Mouse (Mus musculus) ES-E14 (cell line): Measurements from ENCODE around the gene Csrnp1. TPM values are rescaled to one million over a fixed set of nuclear protein-coding genes. Genes with fewer than 3 reads are reported as not detected.

Experiments
- DNase-seq: peaks from one replicate; pipeline ENCODE4 v3.0.0-alpha.2; 2013; ENCODE audit warnings: low read depth, low spot score
- H3K27ac ChIP-seq: 2 replicates; pipeline ENCODE4 v1.5.1; 2012; ENCODE audit warnings: low read depth, mild to moderate bottlenecking, low read length, moderate library complexity, mixed read lengths; ENCODE audit not compliant: poor library complexity, insufficient read depth, severe bottlenecking
- H3K36me3 ChIP-seq: 2 replicates; pipeline ENCODE4 v1.6.1; 2012; ENCODE audit warnings: mild to moderate bottlenecking, low read length, moderate library complexity, mixed read lengths; ENCODE audit not compliant: control insufficient read depth, poor library complexity, insufficient read depth, severe bottlenecking
- H3K4me1 ChIP-seq, 2 experiments: fragments of 150-350 bp in 1 of 2; sonication (generic) in 1 of 2; 2 replicates each; pipeline ENCODE4 v1.6.1; 2012; ENCODE audit warnings: low read length in 2 of 2, mild to moderate bottlenecking in 1 of 2, mixed read lengths in 1 of 2; ENCODE audit not compliant: control insufficient read depth in 2 of 2, insufficient read depth in 2 of 2, poor library complexity in 1 of 2
- H3K4me3 ChIP-seq, 2 experiments: fragments of 150-350 bp in 1 of 2; sonication (generic) in 1 of 2; 2 replicates each; pipeline ENCODE4 v1.5.1; 2012; ENCODE audit warnings: low read length in 2 of 2, low read depth in 1 of 2, mild to moderate bottlenecking in 1 of 2, mixed read lengths in 1 of 2; ENCODE audit not compliant: insufficient read depth in 1 of 2, poor library complexity in 1 of 2, severe bottlenecking in 1 of 2
- H3K9ac ChIP-seq: 2 replicates; pipeline ENCODE4 v1.6.1; 2012; ENCODE audit warnings: low read depth, mild to moderate bottlenecking, low read length, mixed read lengths; ENCODE audit not compliant: poor library complexity, insufficient read depth, severe bottlenecking
- H3K9me3 ChIP-seq: fragments of 150-350 bp; sonication (generic); 2 replicates; pipeline ENCODE4 v1.6.1; 2012; ENCODE audit warnings: low read depth, mild to moderate bottlenecking, low read length; ENCODE audit not compliant: control insufficient read depth, insufficient read depth
- CHD2 ChIP-seq: IDR thresholded peaks from 2 replicates; pipeline ENCODE4 v1.6.1; 2014; ENCODE audit warnings: mild to moderate bottlenecking, low read depth, low read length, inconsistent platforms
- HCFC1 ChIP-seq: IDR thresholded peaks from 2 replicates; pipeline ENCODE4 v1.6.1; 2012; ENCODE audit warnings: low read length, inconsistent platforms, borderline replicate concordance; ENCODE audit not compliant: insufficient read depth
- MAFK ChIP-seq: IDR thresholded peaks from 2 replicates; pipeline ENCODE4 v1.6.1; 2014; ENCODE audit warnings: mild to moderate bottlenecking, low read depth, low read length, inconsistent platforms; ENCODE audit not compliant: insufficient read depth
- ZC3H11A ChIP-seq: IDR thresholded peaks from 2 replicates; pipeline ENCODE4 v1.6.1; 2012; ENCODE audit warnings: low read depth, mild to moderate bottlenecking, inconsistent platforms, low read length, borderline replicate concordance
- ZNF384 ChIP-seq: IDR thresholded peaks from 2 replicates; pipeline ENCODE4 v1.6.1; 2012; ENCODE audit warnings: low read depth, low read length, inconsistent platforms
- in situ Hi-C, 2 experiments: fragments of 600-800 bp; cut with MboI; formaldehyde crosslinking; loops; one replicate each; pipeline ENCODE4 v1.15.1; 2025; ENCODE audit warnings: low sequenced_read_pairs in 2 of 2, inconsistent platforms in 1 of 2; ENCODE audit not compliant: unreplicated experiment in 2 of 2
- total RNA-seq: library from RNA; depleted of rRNA; stranded (reverse); fragments of 300-350 nt; gene quantifications from 2 replicates; pipeline ENCODE4 v1.2.3, GENCODE M21; 2012

Csrnp1 gene
- total RNA-seq, 1 experiment, result 57.8 TPM

- no peak overlapping the region for H3K27ac ChIP-seq
- in situ Hi-C loops, result no loop called here
- no peaks in the 10 kb centered on the region for H3K9me3 ChIP-seq
- TF ChIP-seq ZNF384 (no peak), MAFK (no peak), CHD2 (no peak), HCFC1 (no peak), ZC3H11A (no peak)
- no peaks in the 10 kb centered on the region for H3K36me3 ChIP-seq
- 0 out of 4 replicates have a peak, but pooled peaks cover 0 to 2% of the 10 kb centered on the region in 2 experiments for H3K4me1 ChIP-seq
- no peak overlapping the region for H3K4me3 ChIP-seq
- no peak for DNase-seq
- no peak overlapping the region for H3K9ac ChIP-seq
Measured at GRCm38 (mm10) chr9:119950434-119950833, 34.0 kb downstream of the Csrnp1 start.

DNA sequence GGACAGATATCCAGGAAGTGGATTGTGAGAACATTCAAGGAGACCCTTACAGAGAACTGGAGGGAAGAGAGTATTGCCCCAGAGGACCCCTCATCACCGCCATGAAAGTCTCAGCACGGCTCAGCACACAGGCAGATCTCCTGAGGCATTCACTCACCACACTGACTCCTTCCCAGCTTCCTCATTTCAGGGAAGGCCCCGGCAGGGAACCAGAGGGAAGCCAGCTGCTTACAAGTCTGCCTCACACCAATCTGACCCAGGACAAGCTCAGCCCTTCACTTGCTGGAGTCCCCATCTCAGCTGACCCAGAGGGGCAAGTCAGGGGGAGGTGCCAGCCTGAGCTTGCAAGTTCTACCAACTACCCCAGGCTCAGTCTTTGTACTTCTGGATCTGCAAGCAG lies 35.7 kb downstream of the Csrnp1 start:
- 0 out of 4 replicates have a peak, but pooled peaks cover 0 to under 1% of the 10 kb centered on the region in 2 experiments for H3K4me1 ChIP-seq
- H3K4me3 ChIP-seq, result no peak overlapping the region
- H3K9ac ChIP-seq, result no peak overlapping the region
- in situ Hi-C loops, result no loop called here
- DNase-seq, result no peak
- no peaks in the 10 kb centered on the region for H3K36me3 ChIP-seq
- no peak overlapping the region for H3K27ac ChIP-seq
- H3K9me3 ChIP-seq, result no peaks in the 10 kb centered on the region
- TF ChIP-seq ZC3H11A (no peak), CHD2 (no peak), ZNF384 (no peak), MAFK (no peak), HCFC1 (no peak)

- in situ Hi-C loops, result no loop called here
- no peak overlapping the region for H3K9ac ChIP-seq
Measured at GRCm38 (mm10) chr9:119945173-119945900, 39.1 kb downstream of the Csrnp1 start.

GRCm38 (mm10) chr9:119943326-119943725 lies 41.1 kb downstream of the Csrnp1 start:
- Histone ChIP-seq H3K4me1 (peaks cover 0 to 24% of the 10 kb centered on the region in 2 experiments; a peak in 2 of 4 replicates), H3K4me3 (no peak overlapping the region), H3K36me3 (no peaks in the 10 kb centered on the region), H3K27ac (no peak overlapping the region), H3K9ac (no peak overlapping the region), H3K9me3 (no peaks in the 10 kb centered on the region)
- in situ Hi-C loops, result no loop called here
- no peak for DNase-seq
- TF ChIP-seq HCFC1, result no peak
- TF ChIP-seq MAFK, result no peak
- TF ChIP-seq CHD2, result no peak
- no peak for TF ChIP-seq ZC3H11A
- TF ChIP-seq ZNF384, result no peak

More at GRCm38 (mm10) chr9:119945173-119945900, 39.1 kb downstream of the Csrnp1 start:
- TF ChIP-seq HCFC1 (no peak), ZC3H11A (no peak), MAFK (no peak), CHD2 (no peak), ZNF384 (no peak)
- peak; percentile 59 for DNase-seq
- H3K4me3 ChIP-seq, result no peak overlapping the region
- peaks cover 0 to 18% of the 10 kb centered on the region in 2 experiments; a peak in 2 of 4 replicates for H3K4me1 ChIP-seq
- H3K9me3 ChIP-seq, result no peaks in the 10 kb centered on the region
- no peak overlapping the region for H3K27ac ChIP-seq
- no peaks in the 10 kb centered on the region for H3K36me3 ChIP-seq

DNA sequence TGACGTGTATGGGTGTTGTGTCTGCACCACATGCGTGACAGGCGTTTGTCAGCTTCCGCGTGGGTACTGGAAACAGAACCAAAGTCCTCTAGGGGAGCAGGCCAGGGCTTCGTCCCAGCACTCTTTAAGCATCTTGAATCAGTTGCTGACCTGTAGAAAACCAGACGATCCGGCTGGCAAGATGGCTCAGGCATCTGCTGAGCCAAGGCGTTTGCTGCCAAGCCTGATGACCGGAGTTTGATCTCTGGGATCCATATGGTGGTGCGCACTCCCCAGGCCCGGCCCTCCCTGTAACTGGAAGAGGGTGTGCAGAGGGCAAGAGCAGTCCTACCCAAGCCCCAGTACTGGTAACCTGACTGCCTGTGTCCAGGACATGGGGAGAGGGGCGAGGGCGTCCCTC lies 42.6 kb downstream of the Csrnp1 start:
- TF ChIP-seq MAFK (no peak), ZNF384 (no peak), HCFC1 (no peak), ZC3H11A (no peak), CHD2 (no peak)
- no peak overlapping the region for H3K27ac ChIP-seq
- no peaks in the 10 kb centered on the region for H3K9me3 ChIP-seq
- H3K4me1 ChIP-seq, result peaks cover 0 to 29% of the 10 kb centered on the region in 2 experiments; a peak in 2 of 4 replicates
- no peaks in the 10 kb centered on the region for H3K36me3 ChIP-seq
- no peak overlapping the region for H3K9ac ChIP-seq
- no peak overlapping the region for H3K4me3 ChIP-seq
- DNase-seq, result no peak
- in situ Hi-C loops, result no loop called here
